In genomic region chr2:10372776-10373507, GRCm38 (mm10) we compare ENCODE assay signal across 8 mouse cellular contexts. TPM values are rescaled to one million over a fixed set of nuclear protein-coding genes. Genes with fewer than 3 reads are reported as not detected.
DNase-seq lines count a peak whose midpoint lies in the region; ATAC-seq and TF ChIP-seq lines count a peak whose summit lies in the region.

No protein-coding gene starts in this region.

- under 1% methylated on average over 35 of the region's 35 CpGs for WGBS in kidney, embryonic 15.5 days
- WGBS in liver, embryonic 12.5 days (ENCODE audit: insufficient replicate concordance) = 0% methylated on average over 35 of the region's 35 CpGs
- WGBS in neural tube, embryonic 14.5 days = 0% methylated on average over 34 of the region's 35 CpGs

- peak; percentile 40 for ATAC-seq in kidney, embryonic 15.5 days (replicated peaks; ENCODE audit: low FRiP score)
- peak; percentile 17; the same call in 1 of the 2 replicates for ATAC-seq in liver, embryonic 12.5 days
- ATAC-seq in neural tube, embryonic 14.5 days (ENCODE audit: low read depth) = 0 out of 2 replicates have a peak, but pooled peaks have one; percentile 24

- H3K4me1 ChIP-seq in kidney, embryonic 15.5 days = peaks cover 32% of the 10 kb centered on the region
- H3K4me1 ChIP-seq in ES-E14 (ENCODE audit: control insufficient read depth in 2 of 2, insufficient read depth in 2 of 2, low read length in 2 of 2, poor library complexity in 1 of 2) = peaks cover 0 to 3% of the 10 kb centered on the region in 2 experiments; a peak in 1 of 4 replicates
- H3K4me1 ChIP-seq in liver, embryonic 12.5 days = peaks cover 18% of the 10 kb centered on the region
- peaks cover 5% of the 10 kb centered on the region for H3K4me1 ChIP-seq in neural tube, embryonic 14.5 days (ENCODE audit: control insufficient read depth, insufficient read depth, low read length)

- H3K27me3 ChIP-seq in kidney, embryonic 15.5 days = peaks cover 73% of the 10 kb centered on the region
- H3K27me3 ChIP-seq in liver, embryonic 12.5 days (replicated peaks) = peaks cover 86% of the 10 kb centered on the region
- peaks cover 36% of the 10 kb centered on the region for H3K27me3 ChIP-seq in neural tube, embryonic 14.5 days (ENCODE audit: control insufficient read depth, insufficient read depth, low read length)

- no peak for DNase-seq in kidney, adult 9 months
- DNase-seq in ES-E14 (ENCODE audit: low read depth, low spot score) = no peak
- peak; percentile 40 for DNase-seq in embryo, embryonic 10 days (ENCODE audit: low spot score)
- peak; percentile 11 to 17 for DNase-seq in heart, postnatal 36 days
- DNase-seq in urinary bladder, postnatal 14 days (ENCODE audit: low spot score) = no peak

- no peaks in the 10 kb centered on the region for H3K9me3 ChIP-seq in kidney, embryonic 15.5 days (replicated peaks)
- no peaks in the 10 kb centered on the region for H3K9me3 ChIP-seq in ES-E14 (ENCODE audit: control insufficient read depth, insufficient read depth, low read depth, low read length)
- H3K9me3 ChIP-seq in liver, embryonic 12.5 days (replicated peaks) = no peaks in the 10 kb centered on the region
- H3K9me3 ChIP-seq in neural tube, embryonic 14.5 days (ENCODE audit: control insufficient read depth, low read length) = no peaks in the 10 kb centered on the region

- H3K4me3 ChIP-seq in kidney, embryonic 15.5 days (replicated peaks) = peak overlapping the region; percentile 53
- H3K4me3 ChIP-seq in ES-E14 (ENCODE audit: insufficient read depth in 1 of 2, low read depth in 1 of 2, low read length in 2 of 2, poor library complexity in 1 of 2, severe bottlenecking in 1 of 2) = peak overlapping the region; percentile 71 to 85
- H3K4me3 ChIP-seq in liver, embryonic 12.5 days = peak overlapping the region; percentile 61
- H3K4me3 ChIP-seq in neural tube, embryonic 14.5 days (ENCODE audit: low read depth, low read length) = peak overlapping the region; percentile 49

- H3K36me3 ChIP-seq in kidney, embryonic 15.5 days = no peaks in the 10 kb centered on the region
- H3K36me3 ChIP-seq in ES-E14 (ENCODE audit: control insufficient read depth, insufficient read depth, low read length, poor library complexity, severe bottlenecking) = no peaks in the 10 kb centered on the region
- no peaks in the 10 kb centered on the region for H3K36me3 ChIP-seq in liver, embryonic 12.5 days
- H3K36me3 ChIP-seq in neural tube, embryonic 14.5 days (ENCODE audit: control insufficient read depth, insufficient read depth, low read length) = no peaks in the 10 kb centered on the region

- in situ Hi-C loops in ES-E14 (cut with MboI; ENCODE audit: low sequenced_read_pairs in 2 of 2, unreplicated experiment in 2 of 2) = loop anchor here (5.0 kb wide), 1 partner anchor 491 kb away; the partner anchor contains the start of gene 4930412O13Rik (in 2 of the 2)

- H3K4me2 ChIP-seq in kidney, embryonic 15.5 days = peak overlapping the region; percentile 97
- peak overlapping the region; percentile 84 for H3K4me2 ChIP-seq in liver, embryonic 12.5 days
- H3K4me2 ChIP-seq in neural tube, embryonic 14.5 days (ENCODE audit: low read depth, low read length) = peak overlapping the region; percentile 94

- no peak overlapping the region for H3K27ac ChIP-seq in kidney, embryonic 15.5 days
- no peak overlapping the region; the same call in 1 of the 2 replicates for H3K27ac ChIP-seq in ES-E14 (ENCODE audit: insufficient read depth, low read depth, low read length, poor library complexity, severe bottlenecking)
- no peak overlapping the region for H3K27ac ChIP-seq in liver, embryonic 12.5 days
- no peak overlapping the region for H3K27ac ChIP-seq in neural tube, embryonic 14.5 days (ENCODE audit: low read depth, low read length)

- peak overlapping the region; percentile 31 for H3K9ac ChIP-seq in kidney, embryonic 15.5 days
- H3K9ac ChIP-seq in ES-E14 (ENCODE audit: insufficient read depth, low read depth, low read length, poor library complexity, severe bottlenecking) = peak overlapping the region; percentile 34; the same call in 1 of the 2 replicates
- peak overlapping the region; percentile 28; the same call in 1 of the 2 replicates for H3K9ac ChIP-seq in liver, embryonic 12.5 days
- peak overlapping the region; percentile 57; the same call in 1 of the 2 replicates for H3K9ac ChIP-seq in neural tube, embryonic 14.5 days (replicated peaks; ENCODE audit: low read depth, low read length)

- intact Hi-C loops in heart, postnatal 36 days (cut with DNase I) = loop anchor here (10.0 kb wide), 1 partner anchor 498 kb away; no protein-coding TSS in a partner anchor

TF ChIP-seq in ES-E14, 5 proteins besides CTCF, POLR2A, EP300 and RAD21:
- peak; percentile 3; the same call in 1 of the 2 replicates for TF ChIP-seq ZNF384 (IDR thresholded peaks at IDR 0.05; ENCODE audit: low read depth, low read length)
- no peak for TF ChIP-seq MAFK (IDR thresholded peaks at IDR 0.05; ENCODE audit: insufficient read depth, low read depth, low read length)
- no peak for TF ChIP-seq ZC3H11A (IDR thresholded peaks at IDR 0.05; ENCODE audit: borderline replicate concordance, low read depth, low read length)
- TF ChIP-seq CHD2 (IDR thresholded peaks at IDR 0.05; ENCODE audit: low read depth, low read length) = no peak

RNA-seq across cellular contexts. Expression of gene Sfmbt2, which starts 2.6 kb away (rescaled TPM):
- polyA plus RNA-seq in kidney, embryonic 15.5 days (2015; fragmentation: Nextera tagmentation; extraction: Ambion mirVana) = 1.7 and 2.0 TPM in 2 replicates
- total RNA-seq in ES-E14 (2012; rRNA removed) = 40.8 and 43.7 TPM in 2 replicates
- under 1 TPM; 0.31 to 0.70 TPM for total RNA-seq in heart, postnatal 36 days (2021)
- polyA plus RNA-seq in liver, embryonic 12.5 days (2016; fragmentation: Nextera tagmentation; extraction: Ambion mirVana) = 0.68 and 1.1 TPM in 2 replicates
- 5.7 and 9.1 TPM in 2 replicates for polyA plus RNA-seq in neural tube, embryonic 14.5 days (2014; fragmentation: Nextera tagmentation; extraction: Ambion mirVana)

Comparison
In these comparisons a context has a peak if more than half of its experiments do, and no peak if none do; other contexts are left out.
1. DNase-seq: peak in embryo, embryonic 10 days (single experiment) and heart, postnatal 36 days (2 of 2); none in kidney, adult 9 months (single experiment), ES-E14 (single experiment) and urinary bladder, postnatal 14 days (single experiment).
2. Peak in every context shown above with its lines, with median percentiles within 50 percentile points of each other: ATAC-seq, H3K4me2 ChIP-seq, H3K4me3 ChIP-seq and H3K9ac ChIP-seq.